Mouse (Mus musculus): ENCODE data around the gene Tmem19. TPM values are rescaled to one million over a fixed set of nuclear protein-coding genes. Genes with fewer than 3 reads are reported as not detected.

The Tmem19 gene
- 21.3 and 22.3 TPM in 2 replicates for polyA plus RNA-seq (2014; fragmentation: Nextera tagmentation; extraction: Ambion mirVana)

DNA sequence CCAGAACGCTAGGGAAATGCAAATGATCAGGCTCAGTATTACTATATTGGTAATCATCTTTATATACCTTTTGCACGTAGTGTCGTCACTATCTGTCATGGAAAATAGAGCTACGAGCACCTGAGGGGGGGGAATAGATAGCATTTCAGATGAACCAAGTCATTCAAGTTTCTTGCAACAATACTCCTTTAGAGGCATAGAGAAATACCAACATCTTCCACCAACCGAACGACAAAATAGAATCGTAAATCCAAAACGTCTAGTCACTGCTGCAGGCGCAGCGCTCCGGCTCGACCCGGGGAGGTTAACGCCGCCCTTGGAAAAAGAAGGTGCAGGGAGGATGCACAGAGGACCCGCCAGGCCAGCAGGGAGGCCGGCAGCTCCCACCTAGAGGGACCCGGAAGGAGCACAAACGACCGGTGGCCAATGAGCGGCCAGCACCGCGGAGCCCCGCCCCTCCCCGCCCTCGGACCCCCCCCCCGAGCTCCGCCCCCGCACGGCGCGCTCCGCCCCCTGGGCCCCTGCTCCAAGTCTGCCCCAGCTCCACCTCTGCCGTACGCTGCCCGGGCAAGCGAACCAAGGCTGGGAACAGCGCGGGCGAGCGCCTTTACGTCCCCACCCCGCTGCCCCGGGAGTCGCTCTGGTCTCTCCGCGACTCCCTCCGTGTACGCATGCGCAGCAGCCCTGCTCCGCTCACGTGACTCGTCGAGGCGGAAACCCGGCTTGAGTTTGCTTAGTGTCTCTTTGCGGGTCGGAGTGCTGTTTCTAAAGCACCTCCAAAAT is at the start of gene Tmem19:
Gene Tmem19, minus strand, starts transcription at position 662 of the 783 bp plus-strand sequence.
- H3K27me3 ChIP-seq (ENCODE audit: control insufficient read depth, insufficient read depth, low read length), result no peaks in the 10 kb centered on the region
- no peaks in the 10 kb centered on the region for H3K36me3 ChIP-seq (ENCODE audit: control insufficient read depth, insufficient read depth, low read length)
- ATAC-seq (replicated peaks; ENCODE audit: insufficient number of reproducible peaks, low FRiP score, low TSS enrichment), result peak; percentile 99
- H3K9ac ChIP-seq (ENCODE audit: low read depth, low read length), result peak within 1 kb of the TSS; percentile 71
- peak within 1 kb of the TSS; percentile 96 for H3K27ac ChIP-seq (ENCODE audit: low read depth, low read length)
- WGBS (ENCODE audit: insufficient replicate concordance), result 1% methylated on average over 54 of the region's 58 CpGs
- H3K4me2 ChIP-seq, result peak within 1 kb of the TSS; percentile 74
- H3K4me1 ChIP-seq (ENCODE audit: control insufficient read depth, insufficient read depth, low read length), result 0 out of 2 replicates have a peak, but pooled peaks cover 6% of the 10 kb centered on the region
- H3K4me3 ChIP-seq (ENCODE audit: low read depth, low read length), result peak within 1 kb of the TSS; percentile 47
- H3K9me3 ChIP-seq (replicated peaks; ENCODE audit: control insufficient read depth, low read length), result no peaks in the 10 kb centered on the region

DNA sequence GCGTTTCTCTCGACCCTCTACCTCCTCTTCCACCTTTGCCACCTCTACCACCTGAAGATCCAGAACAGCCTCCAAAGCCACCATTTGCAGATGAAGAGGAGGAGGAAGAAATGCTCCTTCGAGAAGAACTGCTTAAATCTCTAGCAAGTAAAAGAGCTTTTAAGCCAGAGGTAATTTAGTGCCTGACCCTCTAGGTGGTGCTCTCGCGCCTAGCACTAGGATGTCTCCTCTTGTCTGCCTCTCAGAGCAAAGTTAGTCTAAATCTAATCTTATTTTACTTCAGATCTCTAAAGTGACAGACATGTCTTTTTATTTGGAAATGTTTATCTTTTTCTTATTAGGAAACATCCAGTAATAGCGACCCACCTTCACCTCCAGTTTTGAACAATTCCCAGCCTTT is 44.1 kb upstream of the Tmem19 start:
- Histone ChIP-seq H3K27me3 (ENCODE audit: control insufficient read depth, insufficient read depth, low read length) (no peaks in the 10 kb centered on the region), H3K4me1 (ENCODE audit: control insufficient read depth, insufficient read depth, low read length) (no peaks in the 10 kb centered on the region), H3K9ac (ENCODE audit: low read depth, low read length) (no peak overlapping the region), H3K27ac (ENCODE audit: low read depth, low read length) (no peak overlapping the region), H3K4me2 (no peak overlapping the region), H3K9me3 (replicated peaks; ENCODE audit: control insufficient read depth, low read length) (no peaks in the 10 kb centered on the region), H3K4me3 (ENCODE audit: low read depth, low read length) (no peak overlapping the region), H3K36me3 (ENCODE audit: control insufficient read depth, insufficient read depth, low read length) (peaks cover 28% of the 10 kb centered on the region)
- 69% methylated on average over 6 of the region's 6 CpGs for WGBS (ENCODE audit: insufficient replicate concordance)
- ATAC-seq (replicated peaks; ENCODE audit: insufficient number of reproducible peaks, low FRiP score, low TSS enrichment), result no peak

DNA sequence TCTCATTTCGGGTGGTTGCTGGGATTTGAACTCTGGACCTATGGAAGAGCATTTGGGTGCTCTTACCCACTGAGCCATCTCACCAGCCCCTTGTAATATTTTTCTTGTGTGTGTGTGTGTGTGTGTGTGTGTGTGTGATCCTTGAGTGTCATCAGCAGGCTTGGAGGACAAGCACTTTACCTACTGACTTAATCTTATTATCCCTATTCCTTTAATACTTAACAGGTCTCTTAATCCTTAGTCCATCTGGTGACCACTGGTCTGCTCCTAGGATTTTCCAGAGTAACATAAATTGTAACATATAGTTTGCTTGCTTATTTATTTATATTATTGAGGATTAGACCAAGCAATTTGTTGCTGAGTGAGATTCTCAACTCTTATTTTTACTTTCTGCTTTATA is 29.6 kb upstream of the Tmem19 start:
- WGBS (ENCODE audit: insufficient replicate concordance), result 96% methylated on average over 1 of the region's 1 CpGs
- Histone ChIP-seq H3K9me3 (replicated peaks; ENCODE audit: control insufficient read depth, low read length) (no peaks in the 10 kb centered on the region), H3K36me3 (ENCODE audit: control insufficient read depth, insufficient read depth, low read length) (peaks cover 6% of the 10 kb centered on the region), H3K27me3 (ENCODE audit: control insufficient read depth, insufficient read depth, low read length) (no peaks in the 10 kb centered on the region), H3K4me2 (no peak overlapping the region), H3K4me1 (ENCODE audit: control insufficient read depth, insufficient read depth, low read length) (no peaks in the 10 kb centered on the region), H3K9ac (ENCODE audit: low read depth, low read length) (no peak overlapping the region), H3K27ac (ENCODE audit: low read depth, low read length) (no peak overlapping the region), H3K4me3 (ENCODE audit: low read depth, low read length) (no peak overlapping the region)
- no peak for ATAC-seq (replicated peaks; ENCODE audit: insufficient number of reproducible peaks, low FRiP score, low TSS enrichment)

DNA sequence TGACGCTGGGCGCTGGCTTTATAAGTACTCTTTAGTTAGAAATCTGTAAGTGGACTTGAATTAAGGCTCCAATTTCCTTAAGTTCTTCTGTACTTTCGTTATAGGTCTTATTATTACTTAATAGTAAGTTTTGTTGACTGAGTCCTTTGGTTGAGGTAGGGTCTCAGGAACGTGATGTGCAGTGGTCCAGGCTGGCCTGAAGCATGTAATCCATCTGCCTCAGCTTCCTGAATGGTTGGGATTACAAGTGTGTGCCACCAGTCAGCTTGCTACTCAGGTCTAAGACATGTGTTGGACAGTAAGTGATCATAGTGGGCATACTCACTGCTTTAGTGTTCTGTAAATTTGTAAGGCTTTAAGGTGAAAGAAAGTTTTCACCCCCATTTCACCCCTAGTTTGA is 28.8 kb upstream of the Tmem19 start:
- 89% methylated on average over 4 of the region's 4 CpGs for WGBS (ENCODE audit: insufficient replicate concordance)
- H3K4me2 ChIP-seq, result no peak overlapping the region
- H3K27me3 ChIP-seq (ENCODE audit: control insufficient read depth, insufficient read depth, low read length), result no peaks in the 10 kb centered on the region
- peaks cover 6% of the 10 kb centered on the region for H3K36me3 ChIP-seq (ENCODE audit: control insufficient read depth, insufficient read depth, low read length)
- no peak for ATAC-seq (replicated peaks; ENCODE audit: insufficient number of reproducible peaks, low FRiP score, low TSS enrichment)
- no peak overlapping the region for H3K9ac ChIP-seq (ENCODE audit: low read depth, low read length)
- H3K4me3 ChIP-seq (ENCODE audit: low read depth, low read length), result no peak overlapping the region
- H3K4me1 ChIP-seq (ENCODE audit: control insufficient read depth, insufficient read depth, low read length), result no peaks in the 10 kb centered on the region
- no peak overlapping the region for H3K27ac ChIP-seq (ENCODE audit: low read depth, low read length)
- H3K9me3 ChIP-seq (replicated peaks; ENCODE audit: control insufficient read depth, low read length), result no peaks in the 10 kb centered on the region

DNA sequence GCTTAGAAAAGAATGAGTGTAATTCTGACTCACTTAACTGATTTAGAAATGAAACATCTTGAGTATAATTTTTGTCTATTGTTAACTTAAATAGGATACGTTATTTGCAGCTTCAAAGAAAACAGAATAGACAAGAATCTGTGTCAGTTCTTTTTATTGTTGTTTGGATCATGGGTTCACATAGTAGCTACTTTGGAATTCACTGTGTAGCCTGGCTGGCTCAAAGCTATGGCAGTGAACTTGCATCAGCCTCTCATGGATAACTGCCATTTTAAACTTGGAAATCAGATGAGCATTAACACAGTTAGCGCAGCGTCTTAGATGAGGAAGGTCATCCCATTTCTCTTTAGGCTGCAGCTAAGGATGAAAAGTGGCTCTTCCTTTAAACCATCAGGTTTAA is 25.6 kb upstream of the Tmem19 start:
- H3K36me3 ChIP-seq (ENCODE audit: control insufficient read depth, insufficient read depth, low read length), result peaks cover 6% of the 10 kb centered on the region
- peaks cover 3% of the 10 kb centered on the region for H3K4me1 ChIP-seq (ENCODE audit: control insufficient read depth, insufficient read depth, low read length)
- H3K4me3 ChIP-seq (ENCODE audit: low read depth, low read length), result no peak overlapping the region
- ATAC-seq (replicated peaks; ENCODE audit: insufficient number of reproducible peaks, low FRiP score, low TSS enrichment), result no peak
- 93% methylated on average over 3 of the region's 3 CpGs for WGBS (ENCODE audit: insufficient replicate concordance)
- no peak overlapping the region for H3K9ac ChIP-seq (ENCODE audit: low read depth, low read length)
- no peaks in the 10 kb centered on the region for H3K27me3 ChIP-seq (ENCODE audit: control insufficient read depth, insufficient read depth, low read length)
- H3K9me3 ChIP-seq (replicated peaks; ENCODE audit: control insufficient read depth, low read length), result no peaks in the 10 kb centered on the region
- H3K4me2 ChIP-seq, result no peak overlapping the region; the same call in 1 of the 2 replicates
- H3K27ac ChIP-seq (ENCODE audit: low read depth, low read length), result no peak overlapping the region

- no peaks in the 10 kb centered on the region for H3K27me3 ChIP-seq (ENCODE audit: control insufficient read depth, insufficient read depth, low read length)
- 0 out of 2 replicates have a peak, but pooled peaks cover 2% of the 10 kb centered on the region for H3K36me3 ChIP-seq (ENCODE audit: control insufficient read depth, insufficient read depth, low read length)
- peak; percentile 11 for ATAC-seq (replicated peaks; ENCODE audit: insufficient number of reproducible peaks, low FRiP score, low TSS enrichment)
- peak overlapping the region; percentile 99 for H3K27ac ChIP-seq (ENCODE audit: low read depth, low read length)
- H3K4me3 ChIP-seq (ENCODE audit: low read depth, low read length), result peak overlapping the region; percentile 90
- peak overlapping the region; percentile 83 for H3K4me2 ChIP-seq
- WGBS (ENCODE audit: insufficient replicate concordance), result under 1% methylated on average over 66 of the region's 101 CpGs
- H3K4me1 ChIP-seq (ENCODE audit: control insufficient read depth, insufficient read depth, low read length), result peaks cover 11% of the 10 kb centered on the region
- H3K9ac ChIP-seq (ENCODE audit: low read depth, low read length), result peak overlapping the region; percentile 98
- H3K9me3 ChIP-seq (replicated peaks; ENCODE audit: control insufficient read depth, low read length), result no peaks in the 10 kb centered on the region
These were observed 23.0 kb upstream of the Tmem19 start for GRCm38 (mm10) chr10:115385018-115386002.

DNA sequence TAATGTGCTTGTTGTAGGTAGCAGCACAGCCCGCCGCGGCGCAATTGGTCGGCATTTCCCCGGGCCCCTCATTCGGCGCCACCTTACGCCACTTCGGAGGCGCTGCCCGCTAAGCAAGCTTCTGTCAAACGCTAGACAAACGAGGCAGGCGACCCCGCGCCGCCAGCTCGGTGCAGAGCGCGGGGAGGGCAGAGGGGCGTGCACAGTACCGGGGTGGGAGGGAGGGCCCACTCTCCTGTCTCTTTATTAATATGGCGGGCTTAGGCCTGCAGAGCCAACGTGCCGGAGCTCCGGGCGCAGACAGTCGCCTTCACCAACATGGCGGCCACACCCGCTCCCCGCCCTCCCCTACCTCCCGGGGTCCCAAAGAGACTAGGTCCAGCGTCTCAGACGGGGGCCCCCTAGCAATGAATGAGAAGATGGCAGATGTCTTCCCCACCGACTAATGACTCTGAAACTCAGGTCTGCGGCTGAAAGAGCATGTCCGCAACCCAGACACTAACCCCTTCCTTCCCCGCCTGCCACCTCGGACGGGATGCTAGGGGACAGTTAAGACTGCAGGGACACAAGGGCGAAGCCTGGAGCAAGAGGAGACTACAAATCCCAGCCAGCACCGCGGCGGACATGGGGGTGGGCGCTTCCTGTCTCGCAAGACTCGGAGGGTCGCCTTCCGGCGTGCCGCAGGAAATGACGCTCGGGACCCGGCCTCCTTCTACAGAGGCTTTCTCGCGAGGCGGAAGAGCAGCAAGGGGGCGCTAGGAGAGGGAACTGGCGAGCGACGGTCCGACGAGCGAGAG is 22.1 kb upstream of the Tmem19 start, which contains the start of the genes Thap2 and Zfc3h1:
Gene Thap2, minus strand, starts transcription at position 223 of the 797 bp plus-strand sequence.
Gene Zfc3h1, plus strand, starts transcription at position 739 of the 797 bp plus-strand sequence.
- Histone ChIP-seq H3K9me3 (replicated peaks; ENCODE audit: control insufficient read depth, low read length) (no peaks in the 10 kb centered on the region), H3K4me2 (peak within 1 kb of the TSS; percentile 83), H3K9ac (ENCODE audit: low read depth, low read length) (peak within 1 kb of the TSS; percentile 98), H3K27ac (ENCODE audit: low read depth, low read length) (peak within 1 kb of the TSS; percentile 99), H3K4me1 (ENCODE audit: control insufficient read depth, insufficient read depth, low read length) (peaks cover 11% of the 10 kb centered on the region), H3K4me3 (ENCODE audit: low read depth, low read length) (peak within 1 kb of the TSS; percentile 90), H3K27me3 (ENCODE audit: control insufficient read depth, insufficient read depth, low read length) (no peaks in the 10 kb centered on the region), H3K36me3 (ENCODE audit: control insufficient read depth, insufficient read depth, low read length) (no peaks in the 10 kb centered on the region)
- ATAC-seq (replicated peaks; ENCODE audit: insufficient number of reproducible peaks, low FRiP score, low TSS enrichment), result peak; percentile 98
- WGBS (ENCODE audit: insufficient replicate concordance), result under 1% methylated on average over 65 of the region's 65 CpGs

Data from heart, embryonic 11.5 days (tissue).